Mouse (Mus musculus): Measurements from ENCODE around the gene Ccn2. TPM values are rescaled to one million over a fixed set of nuclear protein-coding genes. Genes with fewer than 3 reads are reported as not detected.

Ccn2 gene
- polyA plus RNA-seq, 1 experiment from 2014 or later = 71.1 TPM

DNA sequence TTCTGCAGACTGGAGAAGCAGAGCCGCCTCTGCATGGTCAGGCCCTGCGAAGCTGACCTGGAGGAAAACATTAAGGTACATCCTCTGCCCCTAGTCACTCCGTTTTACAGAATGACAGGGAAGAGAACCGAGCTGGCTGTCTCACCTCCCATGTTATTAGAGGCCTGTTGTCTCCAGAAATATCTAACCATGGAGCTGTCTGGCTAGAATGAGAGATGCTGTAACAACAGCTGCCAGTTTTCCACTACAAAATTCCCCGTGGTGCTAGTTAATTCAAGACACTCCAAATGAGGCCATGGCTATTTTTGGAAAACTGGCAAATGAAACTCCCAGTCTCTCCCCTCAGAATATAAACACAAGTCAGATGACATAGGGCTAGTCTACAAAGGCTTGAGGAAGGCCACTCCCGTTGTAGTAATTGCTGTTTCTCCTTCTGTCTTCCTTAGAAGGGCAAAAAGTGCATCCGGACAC, 1.7 kb downstream of the Ccn2 start:
- DNase-seq (ENCODE audit: low spot score) (peak; percentile 88), ATAC-seq (peak; percentile 27)
- H3K4me2 ChIP-seq (replicated peaks; ENCODE audit: low read depth, low read length) = peak overlapping the region; percentile 77
- H3K27me3 ChIP-seq (replicated peaks; ENCODE audit: insufficient read depth, low read length) = no peaks in the 10 kb centered on the region
- peak overlapping the region; percentile 72 for H3K4me3 ChIP-seq (ENCODE audit: low read depth, low read length)
- TF ChIP-seq EP300 (IDR thresholded peaks at IDR 0.05) = no peak
- TF ChIP-seq CTCF (IDR thresholded peaks at IDR 0.05) = no peak
- H3K27ac ChIP-seq (ENCODE audit: low read length) = peak overlapping the region; percentile 92
- H3K36me3 ChIP-seq (ENCODE audit: insufficient read depth, low read length) = no peaks in the 10 kb centered on the region
- peaks cover 13% of the 10 kb centered on the region for H3K4me1 ChIP-seq (ENCODE audit: insufficient read depth, low read depth, low read length)
- 22% methylated on average over 7 of the region's 7 CpGs for WGBS
- H3K9ac ChIP-seq (replicated peaks; ENCODE audit: low read depth) = peak overlapping the region; percentile 79; the same call in 1 of the 2 replicates
- no peaks in the 10 kb centered on the region for H3K9me3 ChIP-seq (ENCODE audit: low read length)

- H3K36me3 ChIP-seq (ENCODE audit: insufficient read depth, low read length) = no peaks in the 10 kb centered on the region
- TF ChIP-seq EP300 (IDR thresholded peaks at IDR 0.05) = no peak
- TF ChIP-seq CTCF (IDR thresholded peaks at IDR 0.05) = no peak
- peak overlapping the region; percentile 24; the same call in 1 of the 2 replicates for H3K4me3 ChIP-seq (ENCODE audit: low read depth, low read length)
- DNase-seq (ENCODE audit: low spot score) (peak; percentile 7), ATAC-seq (no peak)
- no peak overlapping the region for H3K9ac ChIP-seq (replicated peaks; ENCODE audit: low read depth)
- no peak overlapping the region for H3K27ac ChIP-seq (ENCODE audit: low read length)
- H3K4me1 ChIP-seq (ENCODE audit: insufficient read depth, low read depth, low read length) = peaks cover 12% of the 10 kb centered on the region
- H3K27me3 ChIP-seq (replicated peaks; ENCODE audit: insufficient read depth, low read length) = no peaks in the 10 kb centered on the region
- H3K4me2 ChIP-seq (replicated peaks; ENCODE audit: low read depth, low read length) = peak overlapping the region; percentile 77
- WGBS = 69% methylated on average over 4 of the region's 4 CpGs
- H3K9me3 ChIP-seq (ENCODE audit: low read length) = no peaks in the 10 kb centered on the region
Observed at GRCm38 (mm10) chr10:24597789-24598188, 2.5 kb downstream of the Ccn2 start.

DNA sequence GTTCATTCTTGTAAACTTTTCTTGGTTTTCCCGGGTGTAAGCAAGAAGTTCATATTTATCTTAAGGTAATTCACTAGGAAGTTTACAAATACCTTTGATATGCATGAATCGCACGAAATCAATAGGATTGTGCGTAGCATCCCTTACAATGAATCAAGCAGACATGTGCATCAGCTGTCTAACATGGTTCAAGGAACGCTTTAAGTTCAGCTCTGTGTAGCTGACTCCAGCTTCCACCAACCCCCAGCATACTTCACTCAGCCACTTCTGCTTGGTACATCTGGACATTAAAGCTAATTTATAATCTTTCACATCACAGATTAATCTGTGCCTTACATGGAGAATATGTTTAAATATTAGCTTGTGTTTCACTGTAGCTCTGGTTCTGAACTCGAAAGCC, 3.5 kb downstream of the Ccn2 start:
- 87% methylated on average over 6 of the region's 6 CpGs for WGBS
- Histone ChIP-seq H3K4me1 (ENCODE audit: insufficient read depth, low read depth, low read length) (peaks cover 12% of the 10 kb centered on the region), H3K27ac (ENCODE audit: low read length) (no peak overlapping the region), H3K4me2 (replicated peaks; ENCODE audit: low read depth, low read length) (no peak overlapping the region), H3K4me3 (ENCODE audit: low read depth, low read length) (no peak overlapping the region), H3K9ac (replicated peaks; ENCODE audit: low read depth) (no peak overlapping the region), H3K36me3 (ENCODE audit: insufficient read depth, low read length) (no peaks in the 10 kb centered on the region), H3K27me3 (replicated peaks; ENCODE audit: insufficient read depth, low read length) (no peaks in the 10 kb centered on the region), H3K9me3 (ENCODE audit: low read length) (no peaks in the 10 kb centered on the region)
- no peak for DNase-seq (ENCODE audit: low spot score)
- TF ChIP-seq CTCF (IDR thresholded peaks at IDR 0.05) (no peak), EP300 (IDR thresholded peaks at IDR 0.05) (no peak)
- no peak for ATAC-seq

GRCm38 (mm10) chr10:24599802-24600201, 4.6 kb downstream of the Ccn2 start:
- no peaks in the 10 kb centered on the region for H3K27me3 ChIP-seq (replicated peaks; ENCODE audit: insufficient read depth, low read length)
- no peak for ATAC-seq
- H3K4me1 ChIP-seq (ENCODE audit: insufficient read depth, low read depth, low read length) = peaks cover 12% of the 10 kb centered on the region
- H3K4me3 ChIP-seq (ENCODE audit: low read depth, low read length) = no peak overlapping the region
- 61% methylated on average over 5 of the region's 5 CpGs for WGBS
- no peak overlapping the region for H3K27ac ChIP-seq (ENCODE audit: low read length)
- H3K4me2 ChIP-seq (replicated peaks; ENCODE audit: low read depth, low read length) = no peak overlapping the region
- DNase-seq (ENCODE audit: low spot score) = peak; percentile 49
- no peak overlapping the region for H3K9ac ChIP-seq (replicated peaks; ENCODE audit: low read depth)
- no peak for TF ChIP-seq CTCF (IDR thresholded peaks at IDR 0.05)
- no peak for TF ChIP-seq EP300 (IDR thresholded peaks at IDR 0.05)
- H3K36me3 ChIP-seq (ENCODE audit: insufficient read depth, low read length) = no peaks in the 10 kb centered on the region
- H3K9me3 ChIP-seq (ENCODE audit: low read length) = no peaks in the 10 kb centered on the region

GRCm38 (mm10) chr10:24603035-24603434, 7.8 kb downstream of the Ccn2 start:
- Histone ChIP-seq H3K27ac (ENCODE audit: low read length) (no peak overlapping the region), H3K4me2 (replicated peaks; ENCODE audit: low read depth, low read length) (no peak overlapping the region), H3K4me3 (ENCODE audit: low read depth, low read length) (no peak overlapping the region), H3K36me3 (ENCODE audit: insufficient read depth, low read length) (no peaks in the 10 kb centered on the region), H3K4me1 (ENCODE audit: insufficient read depth, low read depth, low read length) (no peaks in the 10 kb centered on the region), H3K9me3 (ENCODE audit: low read length) (no peaks in the 10 kb centered on the region), H3K9ac (replicated peaks; ENCODE audit: low read depth) (no peak overlapping the region), H3K27me3 (replicated peaks; ENCODE audit: insufficient read depth, low read length) (no peaks in the 10 kb centered on the region)
- ATAC-seq (no peak), DNase-seq (ENCODE audit: low spot score) (no peak)
- TF ChIP-seq EP300 (IDR thresholded peaks at IDR 0.05) (no peak), CTCF (IDR thresholded peaks at IDR 0.05) (no peak)
- WGBS = 42% methylated on average over 2 of the region's 2 CpGs

DNA sequence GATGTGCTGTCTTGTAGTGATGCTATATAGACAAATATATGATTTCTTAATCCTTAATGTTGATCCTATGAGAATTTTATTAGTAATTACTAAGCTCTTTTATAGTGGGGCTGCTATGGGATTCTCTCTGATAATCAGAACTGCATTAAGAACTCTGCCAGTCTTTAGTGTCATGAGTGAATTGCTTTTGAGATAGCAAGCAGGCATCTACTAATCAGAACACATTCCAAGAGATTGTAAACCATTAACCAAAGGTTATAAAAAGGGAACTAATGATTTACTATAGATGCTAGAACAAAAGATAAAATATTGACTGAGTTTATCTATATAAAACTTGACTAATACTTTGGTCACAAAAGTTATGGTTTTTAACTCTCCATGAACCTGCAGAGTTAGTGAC, 8.5 kb downstream of the Ccn2 start:
- no peak overlapping the region for H3K9ac ChIP-seq (replicated peaks; ENCODE audit: low read depth)
- no peak overlapping the region for H3K4me3 ChIP-seq (ENCODE audit: low read depth, low read length)
- H3K27ac ChIP-seq (ENCODE audit: low read length) = no peak overlapping the region
- no peaks in the 10 kb centered on the region for H3K9me3 ChIP-seq (ENCODE audit: low read length)
- TF ChIP-seq CTCF (IDR thresholded peaks at IDR 0.05) (no peak), EP300 (IDR thresholded peaks at IDR 0.05) (no peak)
- DNase-seq (ENCODE audit: low spot score) = no peak
- no peaks in the 10 kb centered on the region for H3K4me1 ChIP-seq (ENCODE audit: insufficient read depth, low read depth, low read length)
- H3K27me3 ChIP-seq (replicated peaks; ENCODE audit: insufficient read depth, low read length) = no peaks in the 10 kb centered on the region
- ATAC-seq = no peak
- no peak overlapping the region for H3K4me2 ChIP-seq (replicated peaks; ENCODE audit: low read depth, low read length)
- H3K36me3 ChIP-seq (ENCODE audit: insufficient read depth, low read length) = no peaks in the 10 kb centered on the region

- no peak for TF ChIP-seq CTCF (IDR thresholded peaks at IDR 0.05)
- TF ChIP-seq EP300 (IDR thresholded peaks at IDR 0.05) = no peak
- 82% methylated on average over 3 of the region's 3 CpGs for WGBS
- no peak overlapping the region for H3K27ac ChIP-seq (ENCODE audit: low read length)
- H3K9ac ChIP-seq (replicated peaks; ENCODE audit: low read depth) = no peak overlapping the region
- no peak overlapping the region for H3K4me3 ChIP-seq (ENCODE audit: low read depth, low read length)
- H3K27me3 ChIP-seq (replicated peaks; ENCODE audit: insufficient read depth, low read length) = no peaks in the 10 kb centered on the region
- H3K9me3 ChIP-seq (ENCODE audit: low read length) = no peaks in the 10 kb centered on the region
- H3K4me1 ChIP-seq (ENCODE audit: insufficient read depth, low read depth, low read length) = no peaks in the 10 kb centered on the region
- no peak for DNase-seq (ENCODE audit: low spot score)
- no peak for ATAC-seq
- H3K36me3 ChIP-seq (ENCODE audit: insufficient read depth, low read length) = no peaks in the 10 kb centered on the region
- H3K4me2 ChIP-seq (replicated peaks; ENCODE audit: low read depth, low read length) = no peak overlapping the region
Observed at GRCm38 (mm10) chr10:24609146-24609545, 13.9 kb downstream of the Ccn2 start.
